Mouse (Mus musculus): Measurements from ENCODE around the gene Grm6. TPM values are rescaled to one million over a fixed set of nuclear protein-coding genes. Genes with fewer than 3 reads are reported as not detected.
A peak's percentile ranks its signal among the peaks of the same experiment; 100 is the strongest.

Gene Grm6
- polyA plus RNA-seq, 2 experiments, result 0.04 to 0.15 TPM

DNA sequence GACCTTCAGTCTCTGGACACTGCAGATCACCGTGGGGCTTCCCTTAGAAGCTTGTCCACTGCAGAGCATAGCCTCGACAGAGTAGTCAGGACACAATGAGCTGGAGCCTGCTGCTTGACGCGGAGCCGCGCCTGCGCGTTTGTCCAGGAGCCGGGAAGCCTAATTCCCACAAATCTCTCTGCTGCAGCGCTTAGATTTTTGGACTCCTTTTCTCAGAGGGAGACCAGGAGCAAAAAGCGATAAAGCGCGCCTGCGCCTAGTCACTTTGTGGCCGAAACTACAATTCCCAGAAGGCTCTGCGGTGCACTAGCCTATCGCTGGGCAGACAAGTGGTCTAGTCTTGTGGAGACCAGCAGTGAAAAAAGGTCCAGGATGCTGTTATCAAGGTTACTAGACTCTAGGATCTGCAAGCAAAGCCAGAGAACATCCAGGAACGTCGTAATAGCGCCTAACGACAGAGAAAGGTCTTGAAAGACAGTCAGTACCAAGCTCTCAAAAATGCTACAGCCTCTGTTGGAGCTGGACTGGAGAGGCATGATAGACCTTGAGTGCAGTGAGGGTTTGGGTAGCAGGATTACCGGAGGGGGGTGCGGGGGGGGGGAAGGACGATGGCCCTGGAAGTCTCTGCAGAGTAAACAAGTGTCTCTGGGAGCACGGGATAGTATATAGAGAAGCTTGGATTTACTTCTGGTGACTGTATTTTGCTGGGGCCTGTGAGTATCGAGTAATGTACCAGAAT is 37.1 kb downstream of the Grm6 start, which contains the start of gene Zfp454:
TSS of gene Zfp454 (minus strand) at position 262 of the 739 bp plus-strand sequence.
- H3K4me3 ChIP-seq (ENCODE audit: insufficient read depth in 1 of 2, low read depth in 2 of 2, low read length in 2 of 2), result peak within 1 kb of the TSS; percentile 19 to 33
- no peak within 1 kb of the TSS for H3K27ac ChIP-seq
- TF ChIP-seq CTCF (IDR thresholded peaks at IDR 0.05; ENCODE audit: low read depth) (no peak), EP300 (IDR thresholded peaks at IDR 0.05; ENCODE audit: low read depth) (no peak)
- H3K36me3 ChIP-seq (replicated peaks; ENCODE audit: control insufficient read depth, insufficient read depth, low read depth), result no peaks in the 10 kb centered on the region
- 0 out of 4 replicates have a peak, but pooled peaks cover 0 to 4% of the 10 kb centered on the region in 2 experiments for H3K4me1 ChIP-seq (replicated peaks; ENCODE audit: control insufficient read depth in 2 of 2, insufficient read depth in 2 of 2, low read length in 1 of 2)
- H3K9ac ChIP-seq (replicated peaks), result no peak within 1 kb of the TSS
- 5% methylated on average over 26 of the region's 26 CpGs for WGBS (ENCODE audit: insufficient replicate concordance)
- peak within 1 kb of the TSS; percentile 37 for H3K4me2 ChIP-seq (ENCODE audit: low read depth)
- no peaks in the 10 kb centered on the region for H3K27me3 ChIP-seq (ENCODE audit: control insufficient read depth, insufficient read depth, low read length)
- H3K9me3 ChIP-seq (ENCODE audit: control insufficient read depth, low read length), result no peaks in the 10 kb centered on the region
- DNase-seq (ENCODE audit: low read depth in 3 of 3, low spot score in 3 of 3), result peak; percentile 9 to 20 (median 12)
- peak; percentile 33; the same call in 1 of the 2 replicates for ATAC-seq (ENCODE audit: insufficient read depth)

DNA sequence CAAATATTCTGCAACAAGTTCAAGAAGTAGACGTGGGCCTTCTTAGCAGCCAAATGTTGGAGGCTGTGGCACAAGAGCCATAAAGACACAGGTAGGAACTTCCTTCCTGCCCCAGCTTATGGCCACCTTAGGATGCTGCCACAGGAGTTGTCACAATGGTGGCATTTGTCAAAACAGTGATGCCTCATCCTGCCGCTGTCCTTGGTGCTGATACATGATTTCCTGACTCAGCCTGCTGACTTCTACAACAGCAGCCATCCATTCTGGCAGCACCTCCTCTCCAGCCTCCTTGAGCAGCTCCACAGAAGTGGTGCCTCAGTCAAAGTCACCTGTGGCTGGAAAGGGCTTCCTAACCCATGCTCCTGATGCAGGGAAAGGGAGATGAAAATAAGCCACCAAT is 42.0 kb downstream of the Grm6 start:
- no peaks in the 10 kb centered on the region for H3K36me3 ChIP-seq (replicated peaks; ENCODE audit: control insufficient read depth, insufficient read depth, low read depth)
- ATAC-seq (ENCODE audit: insufficient read depth) (no peak), DNase-seq (ENCODE audit: low read depth in 3 of 3, low spot score in 3 of 3) (no peak)
- H3K27me3 ChIP-seq (ENCODE audit: control insufficient read depth, insufficient read depth, low read length), result no peaks in the 10 kb centered on the region
- whole genome bisulfite sequencing (ENCODE audit: insufficient replicate concordance), result 28% methylated on average over 2 of the region's 2 CpGs
- H3K27ac ChIP-seq, result no peak overlapping the region
- H3K4me2 ChIP-seq (ENCODE audit: low read depth), result no peak overlapping the region
- no peak overlapping the region for H3K4me3 ChIP-seq (ENCODE audit: insufficient read depth in 1 of 2, low read depth in 2 of 2, low read length in 2 of 2)
- no peak overlapping the region for H3K9ac ChIP-seq (replicated peaks)
- no peak for TF ChIP-seq EP300 (IDR thresholded peaks at IDR 0.05; ENCODE audit: low read depth)
- no peak for TF ChIP-seq CTCF (IDR thresholded peaks at IDR 0.05; ENCODE audit: low read depth)
- H3K9me3 ChIP-seq (ENCODE audit: control insufficient read depth, low read length), result no peaks in the 10 kb centered on the region
- no peaks in the 10 kb centered on the region for H3K4me1 ChIP-seq (replicated peaks; ENCODE audit: control insufficient read depth in 2 of 2, insufficient read depth in 2 of 2, low read length in 1 of 2)

DNA sequence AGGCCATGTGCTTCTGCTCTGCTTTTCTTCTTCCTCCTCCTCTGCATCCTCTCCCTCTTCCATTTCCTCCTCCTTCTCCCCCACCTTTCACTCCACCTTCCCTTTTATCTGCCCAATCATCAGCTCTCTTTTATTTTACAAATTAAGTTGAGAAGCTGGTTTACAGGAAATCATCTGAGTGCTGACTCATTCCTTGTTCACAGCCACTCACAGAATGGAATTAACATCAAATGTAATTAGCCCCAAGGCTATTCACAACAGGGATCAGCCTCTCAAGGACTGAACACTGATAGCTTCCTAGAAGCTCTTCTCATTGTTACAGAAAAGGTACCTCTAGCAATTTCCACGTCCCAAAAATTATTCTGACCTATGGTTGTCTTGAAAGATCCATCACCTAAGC is 46.9 kb downstream of the Grm6 start:
- Histone ChIP-seq H3K27me3 (ENCODE audit: control insufficient read depth, insufficient read depth, low read length) (no peaks in the 10 kb centered on the region), H3K4me2 (ENCODE audit: low read depth) (no peak overlapping the region), H3K36me3 (replicated peaks; ENCODE audit: control insufficient read depth, insufficient read depth, low read depth) (no peaks in the 10 kb centered on the region), H3K9ac (replicated peaks) (no peak overlapping the region), H3K9me3 (ENCODE audit: control insufficient read depth, low read length) (peaks cover 20% of the 10 kb centered on the region), H3K27ac (no peak overlapping the region), H3K4me3 (ENCODE audit: insufficient read depth in 1 of 2, low read depth in 2 of 2, low read length in 2 of 2) (no peak overlapping the region), H3K4me1 (replicated peaks; ENCODE audit: control insufficient read depth in 2 of 2, insufficient read depth in 2 of 2, low read length in 1 of 2) (no peaks in the 10 kb centered on the region)
- no peak for DNase-seq (ENCODE audit: low read depth in 3 of 3, low spot score in 3 of 3)
- 33% methylated on average over 1 of the region's 1 CpGs for WGBS (ENCODE audit: insufficient replicate concordance)
- TF ChIP-seq CTCF (IDR thresholded peaks at IDR 0.05; ENCODE audit: low read depth) (no peak), EP300 (IDR thresholded peaks at IDR 0.05; ENCODE audit: low read depth) (no peak)
- no peak for ATAC-seq (ENCODE audit: insufficient read depth)

DNA sequence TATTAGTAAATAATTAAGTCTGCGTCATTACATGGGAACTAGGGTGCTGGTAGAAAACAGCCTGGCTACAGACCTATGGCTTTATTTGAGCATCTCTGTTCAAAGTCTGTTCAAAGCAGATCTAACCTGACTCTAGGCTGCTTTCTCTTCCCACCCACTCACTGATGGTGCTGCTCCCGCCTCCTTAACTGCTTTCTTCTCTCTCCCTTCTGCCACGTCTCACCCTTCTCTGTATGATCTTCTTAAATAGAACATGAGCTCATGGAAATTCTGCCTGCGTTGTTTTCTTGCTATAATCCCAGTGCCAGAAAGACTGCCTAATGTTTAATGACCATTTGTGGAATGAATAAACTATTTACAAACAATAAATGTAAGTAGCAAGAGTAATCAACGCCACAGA is 57.7 kb downstream of the Grm6 start:
- WGBS (ENCODE audit: insufficient replicate concordance), result 66% methylated on average over 5 of the region's 5 CpGs
- ATAC-seq (ENCODE audit: insufficient read depth) (no peak), DNase-seq (ENCODE audit: low read depth in 3 of 3, low spot score in 3 of 3) (no peak)
- TF ChIP-seq EP300 (IDR thresholded peaks at IDR 0.05; ENCODE audit: low read depth), result no peak
- no peak for TF ChIP-seq CTCF (IDR thresholded peaks at IDR 0.05; ENCODE audit: low read depth)
- Histone ChIP-seq H3K9me3 (ENCODE audit: control insufficient read depth, low read length) (no peaks in the 10 kb centered on the region), H3K27ac (no peak overlapping the region), H3K4me1 (replicated peaks; ENCODE audit: control insufficient read depth in 2 of 2, insufficient read depth in 2 of 2, low read length in 1 of 2) (no peaks in the 10 kb centered on the region; a peak in 1 of 4 replicates), H3K27me3 (ENCODE audit: control insufficient read depth, insufficient read depth, low read length) (no peaks in the 10 kb centered on the region), H3K9ac (replicated peaks) (no peak overlapping the region), H3K36me3 (replicated peaks; ENCODE audit: control insufficient read depth, insufficient read depth, low read depth) (peaks cover 2% of the 10 kb centered on the region), H3K4me2 (ENCODE audit: low read depth) (no peak overlapping the region), H3K4me3 (ENCODE audit: insufficient read depth in 1 of 2, low read depth in 2 of 2, low read length in 2 of 2) (no peak overlapping the region)

DNA sequence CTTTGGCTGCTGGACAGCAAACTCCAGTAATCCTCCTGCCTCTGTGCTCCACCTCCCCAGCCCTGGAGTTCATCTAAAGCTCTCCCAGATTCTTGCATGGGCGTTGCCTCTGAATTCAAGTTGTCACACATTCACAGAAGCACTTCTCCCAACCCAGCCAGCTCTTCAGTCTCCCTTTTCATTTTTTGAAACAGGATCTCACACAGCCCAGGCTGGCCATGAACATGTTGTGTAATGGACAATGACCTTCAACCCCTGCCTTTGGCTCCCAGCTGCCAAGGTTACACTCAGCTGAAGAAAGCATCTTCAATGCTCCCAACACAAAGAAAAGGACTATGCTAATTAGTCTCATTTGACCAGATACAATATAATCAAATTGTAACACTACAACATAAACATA is 62.8 kb downstream of the Grm6 start:
- Histone ChIP-seq H3K4me2 (ENCODE audit: low read depth) (no peak overlapping the region), H3K9ac (replicated peaks) (no peak overlapping the region), H3K4me1 (replicated peaks; ENCODE audit: control insufficient read depth in 2 of 2, insufficient read depth in 2 of 2, low read length in 1 of 2) (no peaks in the 10 kb centered on the region; a peak in 1 of 4 replicates), H3K27me3 (ENCODE audit: control insufficient read depth, insufficient read depth, low read length) (no peaks in the 10 kb centered on the region), H3K36me3 (replicated peaks; ENCODE audit: control insufficient read depth, insufficient read depth, low read depth) (no peaks in the 10 kb centered on the region; the same call in none of the 2 replicates), H3K4me3 (ENCODE audit: insufficient read depth in 1 of 2, low read depth in 2 of 2, low read length in 2 of 2) (no peak overlapping the region), H3K9me3 (ENCODE audit: control insufficient read depth, low read length) (no peaks in the 10 kb centered on the region), H3K27ac (no peak overlapping the region)
- WGBS (ENCODE audit: insufficient replicate concordance), result 63% methylated on average over 1 of the region's 1 CpGs
- ATAC-seq (ENCODE audit: insufficient read depth), result no peak
- TF ChIP-seq CTCF (IDR thresholded peaks at IDR 0.05; ENCODE audit: low read depth) (no peak), EP300 (IDR thresholded peaks at IDR 0.05; ENCODE audit: low read depth) (no peak)
- no peak for DNase-seq (ENCODE audit: low read depth in 3 of 3, low spot score in 3 of 3)
